Mouse (Mus musculus): ENCODE measurements around the gene Mpp2.

The Mpp2 gene

DNA sequence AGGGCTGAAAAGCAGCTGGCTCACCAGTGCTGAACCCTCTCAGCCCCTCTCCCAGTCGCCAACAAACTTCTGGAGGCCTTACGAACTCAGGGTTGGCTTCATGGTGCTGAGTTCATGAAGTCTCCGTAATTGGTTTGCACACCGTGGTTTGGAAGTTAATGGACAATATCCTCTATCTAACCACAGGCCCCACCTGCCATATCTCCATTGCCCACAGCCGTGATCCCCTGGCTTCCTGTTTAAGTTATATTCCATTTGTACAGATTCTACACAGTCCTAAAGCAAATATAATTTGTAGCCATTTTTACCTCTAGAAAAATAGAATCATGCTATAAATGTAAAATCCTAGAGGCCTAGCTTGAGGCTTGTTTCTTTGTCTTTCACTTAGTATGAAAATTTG, 15.6 kb downstream of the Mpp2 start:
- no peak for DNase-seq (ENCODE audit: low read depth)

GRCm38 (mm10) chr11:102070426-102070825, 17.9 kb downstream of the Mpp2 start:
- no peak for DNase-seq (ENCODE audit: low read depth)

DNA sequence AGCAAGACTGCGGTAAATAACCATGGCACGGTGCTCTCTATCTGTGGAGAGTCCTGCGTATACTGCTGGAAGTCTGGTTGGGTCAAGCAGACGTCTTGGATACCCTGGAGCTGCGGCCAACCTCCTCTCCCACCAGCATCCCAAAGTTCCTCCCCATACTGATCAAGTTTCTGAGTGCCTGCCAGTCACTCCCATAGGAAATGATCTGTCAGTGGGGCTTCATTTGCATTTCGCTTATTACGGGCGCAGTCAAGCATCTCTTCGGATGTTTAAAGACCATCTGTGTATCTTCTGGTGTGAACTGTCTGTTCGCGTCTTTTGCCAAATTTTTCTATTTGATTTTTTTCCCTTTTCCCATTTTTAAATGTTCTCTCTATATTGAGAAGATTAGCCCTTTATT, 18.7 kb downstream of the Mpp2 start:
- no peak for DNase-seq (ENCODE audit: low read depth)

- no peak for DNase-seq (ENCODE audit: low read depth)
Measured at GRCm38 (mm10) chr11:102068969-102069368, 19.3 kb downstream of the Mpp2 start.

- DNase-seq (ENCODE audit: low read depth), result no peak
Measured at GRCm38 (mm10) chr11:102063076-102063475, 25.2 kb downstream of the Mpp2 start.

DNA sequence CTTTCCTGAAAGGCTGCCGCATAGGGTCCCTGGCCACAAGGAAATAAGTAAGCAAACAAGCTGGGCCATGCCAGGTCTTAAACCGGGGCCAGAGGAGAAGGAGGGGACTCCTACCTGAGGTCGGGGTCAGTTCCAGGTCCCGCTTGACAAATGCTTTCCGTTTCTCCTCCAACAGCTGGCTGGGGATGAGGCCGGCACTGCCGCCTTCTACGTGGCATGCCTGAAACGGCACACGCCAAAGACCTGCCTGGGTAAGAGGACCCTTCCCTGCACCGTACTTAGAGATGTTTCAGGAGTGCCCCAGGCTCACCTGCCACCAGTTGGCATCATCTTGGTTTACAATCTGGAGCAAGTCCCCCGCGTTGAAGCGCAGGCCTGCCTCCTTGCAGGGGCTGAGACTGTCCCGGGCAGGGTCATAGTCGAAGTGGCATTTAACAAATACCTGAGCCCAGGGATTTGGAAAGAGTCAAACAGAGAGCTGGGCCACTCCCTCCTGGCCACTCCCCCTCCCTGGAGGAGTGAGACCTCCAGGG, 26.3 kb downstream of the Mpp2 start:
- DNase-seq (ENCODE audit: low read depth), result no peak

DNA sequence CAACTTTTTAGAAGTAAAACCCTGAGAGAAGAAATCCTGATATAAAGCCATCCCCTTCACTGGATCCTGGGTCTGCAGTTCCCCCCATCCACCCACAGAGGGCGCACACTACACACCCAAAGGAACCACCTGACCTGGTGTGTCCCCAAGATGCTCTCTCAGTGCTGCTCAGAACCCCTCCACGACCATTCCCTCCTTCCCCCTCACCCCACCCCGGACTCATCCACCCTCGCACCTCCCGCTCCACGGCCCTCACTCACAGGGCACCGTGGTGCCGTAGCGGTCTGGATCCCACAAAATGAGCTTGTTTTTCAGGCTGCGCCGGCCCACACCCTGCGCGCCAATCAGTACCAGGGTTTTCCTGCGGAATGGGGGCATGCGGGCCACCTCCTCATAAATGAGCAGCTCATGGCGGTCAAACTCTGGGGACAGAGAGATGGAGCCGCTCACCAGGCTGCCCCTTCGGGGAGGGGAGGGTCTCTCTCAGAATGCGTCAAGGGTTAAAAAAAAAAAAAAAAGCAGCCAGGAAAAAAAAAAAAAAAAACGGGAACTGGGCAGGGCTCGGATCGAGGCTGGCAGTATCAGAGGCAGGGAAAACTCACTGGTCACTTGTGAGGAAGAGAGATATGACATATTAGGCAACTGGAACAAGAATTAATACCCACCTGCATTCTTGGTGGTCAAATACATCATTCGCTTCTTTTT, 26.9 kb downstream of the Mpp2 start:
- DNase-seq (ENCODE audit: low read depth), result peak; percentile 88

DNA sequence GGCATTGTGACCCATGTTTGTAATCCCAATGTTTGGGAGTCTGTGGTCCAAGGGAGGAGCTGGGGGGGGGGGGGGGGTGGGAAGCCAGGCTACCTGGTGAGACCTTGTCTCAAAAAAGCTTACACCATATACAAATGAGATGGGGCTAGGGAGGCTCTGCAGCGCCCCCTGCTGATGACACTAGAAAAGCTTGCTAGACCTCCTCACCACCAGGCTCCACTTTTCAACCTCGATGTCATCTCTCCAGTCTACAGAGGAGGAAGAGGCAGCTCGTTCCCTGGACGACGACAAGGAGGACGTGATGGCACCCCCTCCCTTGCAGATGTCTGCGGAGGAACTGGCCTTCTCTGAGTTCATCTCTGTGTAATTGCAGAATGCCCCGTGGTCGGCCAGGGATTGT, 34.5 kb downstream of the Mpp2 start:
- DNase-seq (ENCODE audit: low read depth), result peak; percentile 64

- peak; percentile 18 for DNase-seq (ENCODE audit: low read depth)
Measured at GRCm38 (mm10) chr11:102053183-102053582, 35.1 kb downstream of the Mpp2 start.

DNA sequence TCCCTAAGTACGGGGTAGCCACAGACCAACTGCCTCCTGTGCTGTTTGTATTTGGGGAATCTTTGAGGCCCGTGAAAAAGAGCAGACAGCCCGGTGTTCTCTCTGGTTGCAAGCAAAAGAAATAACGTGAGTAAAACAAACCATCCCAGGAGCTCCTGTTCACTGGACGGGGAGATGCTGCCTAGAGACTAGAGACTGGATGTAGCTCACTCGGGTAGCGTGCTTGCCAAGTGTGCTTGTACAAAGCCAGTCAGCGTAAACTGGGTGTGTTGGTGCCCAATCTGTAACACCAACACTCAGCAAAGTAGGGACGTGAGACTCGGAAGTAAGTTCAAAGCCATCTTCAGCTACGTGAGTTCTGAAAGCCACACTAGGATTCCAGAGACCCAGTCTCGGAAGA, 35.6 kb downstream of the Mpp2 start:
- DNase-seq (ENCODE audit: low read depth), result no peak

DNA sequence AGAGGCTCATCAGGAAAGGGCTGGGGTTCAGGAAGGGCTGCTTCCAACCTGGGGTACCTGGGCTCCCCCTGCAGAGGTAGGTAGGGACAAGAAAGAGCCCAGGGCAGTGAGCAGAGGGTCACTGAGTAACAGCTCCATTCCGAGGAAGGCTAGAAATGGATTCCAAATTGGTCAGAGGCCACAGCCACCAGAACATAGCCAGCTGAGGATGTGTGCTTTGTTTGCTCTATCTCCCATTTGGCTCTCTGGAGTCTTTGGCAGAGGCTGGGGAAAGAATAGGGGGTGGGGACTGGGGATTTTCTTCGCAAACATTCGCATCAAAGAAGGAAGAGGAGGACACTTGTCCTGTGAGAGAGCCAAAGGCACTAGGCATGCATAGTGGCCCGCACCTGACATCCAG, 36.4 kb downstream of the Mpp2 start:
- no peak for DNase-seq (ENCODE audit: low read depth)

DNA sequence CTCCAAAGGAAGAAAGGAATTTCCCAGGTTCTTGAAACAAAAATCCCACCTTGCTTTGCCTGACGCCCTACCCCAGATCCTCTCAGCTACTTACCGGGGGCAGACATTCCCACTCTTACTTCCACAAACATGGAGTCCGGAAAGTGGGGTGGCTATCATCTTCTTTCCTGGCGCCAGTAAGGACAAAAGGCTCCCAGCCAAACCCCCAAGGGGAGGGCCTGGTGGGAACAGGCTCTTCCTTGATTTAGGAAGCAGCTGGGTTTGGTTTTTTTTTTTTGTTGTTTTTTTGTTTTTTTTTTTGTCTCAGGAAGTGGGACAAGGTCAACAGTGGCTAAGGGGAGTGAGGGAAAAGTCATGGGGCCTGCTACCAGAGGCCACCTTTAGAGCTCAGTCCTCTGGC, 36.8 kb downstream of the Mpp2 start:
- no peak for DNase-seq (ENCODE audit: low read depth)

DNA sequence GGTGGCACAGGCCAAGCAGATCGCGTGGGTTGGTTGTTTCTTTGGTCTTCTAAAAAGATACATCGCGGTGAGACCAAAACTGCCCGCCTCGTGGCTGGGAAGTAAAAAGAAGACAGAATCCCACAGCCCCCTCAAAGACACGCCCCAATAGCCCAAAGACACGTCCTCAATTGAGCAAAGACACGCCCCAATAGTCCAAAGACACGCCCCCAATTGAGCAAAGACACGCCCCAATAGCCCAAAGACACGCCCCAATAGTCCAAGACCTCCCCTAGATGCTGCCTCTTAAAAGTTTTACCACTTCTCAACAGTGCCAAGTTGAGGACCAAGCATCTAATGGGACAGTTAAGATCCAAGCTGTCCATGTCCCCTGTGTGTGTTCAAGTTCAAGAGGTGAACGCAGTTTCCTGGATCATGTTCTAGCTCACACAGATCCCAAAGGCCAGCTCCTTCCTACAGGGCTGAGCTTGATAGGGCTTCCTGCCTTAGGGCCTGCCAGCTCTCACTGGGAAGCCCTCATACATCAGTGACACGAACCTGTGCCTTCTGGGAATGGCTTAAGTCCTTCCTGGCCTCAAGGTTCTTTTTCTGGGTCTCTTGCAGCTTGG, 38.3 kb downstream of the Mpp2 start:
- no peak for DNase-seq (ENCODE audit: low read depth)

DNA sequence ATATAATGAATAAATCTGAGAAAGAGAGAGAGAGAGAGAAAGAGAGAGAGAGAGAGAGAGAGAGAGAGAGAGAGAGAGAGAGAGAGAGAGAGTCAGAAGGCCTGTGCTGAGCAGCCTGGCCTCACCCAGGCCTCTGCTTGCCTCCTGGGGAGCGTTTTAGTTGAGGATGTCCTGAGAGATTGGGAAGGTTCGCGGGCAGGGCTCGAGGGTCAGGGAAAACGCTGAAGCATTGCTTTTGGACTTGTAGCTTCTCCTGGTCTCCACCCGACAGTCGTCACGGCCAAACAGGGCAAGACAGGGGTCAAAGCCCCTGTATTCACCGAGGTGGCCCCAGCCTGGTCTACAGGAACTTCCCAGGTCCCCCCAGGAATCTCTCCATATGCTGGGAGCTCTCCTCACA, 41.7 kb downstream of the Mpp2 start:
- no peak for DNase-seq (ENCODE audit: low read depth)

- DNase-seq (ENCODE audit: low read depth), result no peak
Measured at GRCm38 (mm10) chr11:102044691-102045212, 43.6 kb downstream of the Mpp2 start.

DNA sequence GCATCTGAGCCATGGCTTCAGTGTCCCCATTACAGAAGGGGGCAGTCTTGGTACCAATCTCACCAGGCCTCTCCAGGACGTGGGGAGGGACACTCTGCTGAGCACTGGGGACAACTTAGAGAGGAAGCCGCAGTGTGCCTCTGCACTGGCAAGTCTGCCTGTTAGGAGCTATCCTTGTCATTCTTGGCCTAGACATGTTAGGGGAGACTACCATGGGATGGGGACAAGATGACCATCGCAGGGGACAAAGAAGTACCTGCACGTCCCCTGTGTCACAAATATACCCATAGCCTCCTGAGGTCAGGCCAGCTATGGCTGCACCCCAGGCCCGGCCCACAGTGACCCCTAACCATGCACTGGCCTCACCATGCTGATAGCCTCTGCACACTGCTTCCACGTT, 44.9 kb downstream of the Mpp2 start:
- no peak for DNase-seq (ENCODE audit: low read depth)

DNA sequence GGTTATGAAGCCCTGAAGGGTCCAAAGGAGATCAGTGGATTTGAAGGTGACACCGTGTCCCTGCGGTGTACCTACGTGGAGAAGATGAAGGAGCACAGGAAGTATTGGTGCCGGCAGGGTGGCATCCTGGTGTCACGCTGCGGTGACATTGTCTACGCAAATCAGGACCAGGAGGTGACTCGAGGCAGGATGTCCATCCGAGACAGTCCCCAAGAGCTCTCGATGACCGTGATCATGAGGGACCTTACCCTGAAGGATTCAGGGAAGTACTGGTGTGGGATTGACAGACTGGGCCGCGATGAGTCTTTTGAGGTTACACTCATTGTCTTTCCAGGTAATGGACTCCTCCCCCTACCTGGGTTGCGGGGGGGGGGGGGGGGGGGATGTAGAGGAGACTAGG, 45.3 kb downstream of the Mpp2 start:
- no peak for DNase-seq (ENCODE audit: low read depth)

DNA sequence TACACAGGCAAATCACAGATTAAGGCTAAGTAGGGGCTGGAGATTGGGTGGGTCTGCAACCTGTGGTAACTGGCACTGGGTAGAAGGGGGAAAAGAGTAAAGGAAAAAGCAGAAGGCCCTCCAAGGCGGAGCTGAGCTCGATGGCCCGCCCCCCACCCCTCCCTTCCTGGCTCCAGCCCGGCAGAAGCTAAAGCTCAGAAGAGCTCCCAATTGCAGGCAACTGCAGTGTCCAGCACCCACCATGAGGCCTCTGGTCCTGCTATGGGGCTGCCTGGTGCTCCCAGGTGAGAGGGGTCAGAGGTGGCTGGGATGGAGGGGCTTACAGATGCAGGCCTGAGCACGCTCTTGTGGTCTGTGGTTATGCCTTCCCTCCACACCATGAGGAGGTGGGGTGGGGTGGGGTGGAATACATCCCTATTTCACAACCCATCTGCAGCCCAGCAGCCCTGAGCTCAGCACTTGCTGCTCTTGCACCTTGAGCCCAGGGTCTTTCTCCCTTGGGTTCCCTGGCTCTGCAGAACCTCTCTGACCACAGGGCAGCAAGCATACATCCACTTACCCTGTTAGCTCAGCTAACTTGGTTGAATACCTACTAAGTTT, 46.9 kb downstream of the Mpp2 start, which contains the start of gene Cd300lg:
Gene Cd300lg (plus strand): TSS at position 160 of the 600 bp plus-strand sequence.
- no peak for DNase-seq (ENCODE audit: low read depth)

DNA sequence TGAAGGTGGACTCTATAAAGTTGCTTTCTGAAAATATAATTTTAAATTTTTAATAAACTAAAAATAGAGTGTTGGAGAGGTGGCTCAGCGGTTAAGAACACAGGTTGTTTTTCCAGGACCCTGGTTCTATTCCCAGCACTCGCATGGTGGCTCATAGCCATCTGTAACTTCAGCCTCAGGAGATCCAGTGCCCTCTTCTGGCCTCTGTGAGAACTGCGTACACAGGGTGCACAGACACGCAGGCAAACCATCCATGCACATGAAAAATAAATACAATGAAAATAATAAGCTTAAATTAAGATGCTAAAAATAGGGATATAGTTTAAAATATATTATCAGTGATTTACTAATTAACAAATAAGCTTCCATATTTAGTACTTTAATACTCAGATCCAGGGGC, 47.7 kb downstream of the Mpp2 start:
- DNase-seq (ENCODE audit: low read depth), result no peak

- DNase-seq (ENCODE audit: low read depth), result peak; percentile 86
Measured at GRCm38 (mm10) chr11:102040138-102040524, 48.2 kb downstream of the Mpp2 start.

DNA sequence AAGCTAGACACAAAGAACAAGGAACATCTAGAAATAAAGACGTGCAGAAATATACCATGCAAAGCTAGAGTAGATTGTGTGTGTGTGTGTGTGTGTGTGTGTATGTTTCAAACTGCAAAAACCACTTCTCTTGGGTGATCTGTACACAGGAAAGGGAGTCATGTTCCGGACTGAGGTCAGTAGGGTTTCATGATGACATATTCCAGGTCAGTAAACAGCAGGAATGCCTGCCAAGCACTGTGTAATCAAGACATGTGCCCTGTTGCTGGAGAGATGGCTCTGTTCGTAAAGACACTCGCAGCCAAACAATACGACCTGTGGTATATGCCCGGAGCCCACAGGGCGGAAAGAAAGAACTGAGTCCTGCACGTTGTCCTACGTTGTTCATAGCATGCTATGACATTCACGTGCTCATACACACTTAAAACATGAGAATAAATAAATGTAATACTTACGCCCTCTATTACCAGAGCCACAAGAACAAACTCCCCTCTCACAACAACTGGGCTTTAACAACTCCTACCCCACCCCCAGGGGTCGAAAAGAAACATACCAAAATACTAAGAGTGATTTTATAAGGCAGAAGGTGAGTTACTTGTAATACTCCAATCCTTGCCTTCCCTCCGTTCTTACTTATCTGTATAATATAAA, 48.7 kb downstream of the Mpp2 start:
- DNase-seq (ENCODE audit: low read depth), result no peak

GRCm38 (mm10) chr11:102037789-102038188, 50.5 kb downstream of the Mpp2 start:
- no peak for DNase-seq (ENCODE audit: low read depth)

- no peak for DNase-seq (ENCODE audit: low read depth)
Measured at GRCm38 (mm10) chr11:102036336-102036735, 52.0 kb downstream of the Mpp2 start.

Data from NIH3T3 (cell line).